Mouse (Mus musculus) cerebellum, postnatal 14 days (tissue): Measurements from ENCODE around the gene Epp13.
A peak's percentile ranks its signal among the peaks of the same experiment; 100 is the strongest.
"Not testable (repeated sequence)": the region's sequence is repeated elsewhere in the genome, so short reads cannot be mapped to it uniquely, and the experiment has no call there.

ENCODE experiments used
- DNase-seq, 2 experiments: peaks; one replicate each; pipeline ENCODE4 v3.0.0; 2021; ENCODE audit warnings: mixed read lengths in 2 of 2

Gene Epp13

GRCm38 (mm10) chr7:6285842-6286705, 33.6 kb downstream of the Epp13 start, which contains the start of gene Zfp667:
TSS of gene Zfp667 (plus strand) at chr7:6286579.
- peak; percentile 99 for DNase-seq

- DNase-seq = peak; percentile 39 to 44
These were observed 34.5 kb downstream of the Epp13 start for GRCm38 (mm10) chr7:6286921-6287531.

GRCm38 (mm10) chr7:6291121-6291520, 38.6 kb downstream of the Epp13 start:
- DNase-seq = not testable (repeated sequence)

DNA sequence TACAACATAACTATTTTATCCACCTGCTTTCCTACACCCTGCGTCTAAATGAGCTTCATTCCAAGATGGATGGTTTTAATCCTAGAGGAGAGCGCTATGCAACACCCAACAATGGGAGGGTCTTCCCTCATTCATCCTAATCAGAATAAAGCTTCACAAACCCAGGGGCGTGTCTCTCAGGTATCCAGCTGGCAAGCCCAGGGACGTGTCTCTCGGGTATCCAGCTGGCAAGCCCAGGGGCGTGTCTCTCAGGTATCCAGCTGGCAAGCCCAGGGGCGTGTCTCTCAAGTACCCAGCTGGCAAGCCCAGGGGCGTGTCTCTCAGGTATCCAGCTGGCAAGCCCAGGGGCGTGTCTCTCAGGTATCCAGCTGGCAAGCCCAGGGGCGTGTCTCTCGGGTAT, 48.3 kb downstream of the Epp13 start:
- DNase-seq = not testable (repeated sequence)

DNA sequence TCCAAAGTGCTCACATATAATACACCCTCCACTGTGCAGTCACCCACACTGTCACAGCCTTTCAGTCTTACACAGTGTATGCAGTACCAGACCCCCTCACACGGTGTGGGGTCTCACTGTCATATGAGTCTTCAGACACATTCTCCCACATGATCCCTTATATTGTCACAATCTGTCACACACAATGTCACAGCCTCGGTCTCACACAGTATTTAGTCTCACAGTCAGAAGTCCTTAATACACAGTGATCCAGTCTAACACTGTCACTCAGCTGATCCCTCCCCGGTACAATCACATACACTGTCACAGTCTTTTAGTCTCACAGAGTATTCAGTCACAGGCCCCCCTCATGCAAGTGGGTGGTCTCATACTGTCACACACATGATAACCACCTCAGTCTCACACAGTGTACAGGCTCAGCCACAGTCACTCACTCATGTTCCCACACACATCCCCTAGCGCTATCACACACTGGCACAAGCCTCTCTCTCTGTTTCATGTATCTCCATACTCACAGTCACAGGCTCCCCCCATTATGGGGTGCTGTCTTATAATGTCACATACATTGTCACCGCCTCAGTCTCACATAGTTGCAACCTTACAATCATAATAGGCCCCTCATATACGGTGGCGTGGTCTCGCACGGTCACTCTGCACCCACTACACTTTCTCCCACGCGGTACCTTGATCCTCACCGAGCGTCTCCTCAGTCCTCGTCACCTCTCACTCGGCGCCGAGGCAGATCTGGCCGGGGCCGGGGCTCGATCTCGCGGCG, 78.1 kb downstream of the Epp13 start:
- peak in 1 of 2 experiments; percentile 29 for DNase-seq

DNA sequence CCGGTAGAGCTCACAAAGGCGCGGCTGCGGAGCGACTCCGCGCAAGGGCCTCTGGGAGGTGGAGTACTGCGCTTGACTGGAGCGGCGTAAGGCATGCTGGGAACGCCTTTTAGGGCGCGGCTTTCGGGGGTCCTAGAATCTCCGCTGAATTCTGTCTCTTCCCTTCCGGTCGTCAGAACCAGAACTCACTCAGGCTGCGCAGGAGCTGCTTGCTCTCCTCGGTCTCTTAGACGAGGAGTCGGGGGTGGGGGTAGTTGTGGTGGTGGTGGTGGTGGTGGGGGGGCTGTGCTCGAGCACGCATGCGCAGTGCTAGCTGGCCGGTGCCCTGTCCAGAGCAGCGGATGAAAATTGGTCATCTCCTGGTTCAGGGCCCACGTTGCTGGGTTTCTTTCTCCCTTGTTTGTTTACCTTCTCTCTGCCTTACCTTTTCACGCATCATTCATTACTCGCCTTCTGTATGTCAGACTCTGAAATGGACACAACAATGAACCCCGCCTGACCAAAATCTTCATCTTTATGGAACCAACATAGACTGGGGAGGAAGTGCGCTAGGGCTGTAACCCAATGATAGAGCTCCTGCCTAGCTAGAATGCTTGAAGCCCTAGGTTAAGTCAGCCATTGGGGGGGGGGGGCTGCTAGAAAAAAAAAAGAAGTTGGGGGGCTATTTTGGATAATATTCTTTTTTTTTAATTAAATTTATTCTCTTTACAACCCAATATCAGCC, 78.9 kb downstream of the Epp13 start, which contains the start of gene Zfp583:
Gene Zfp583, minus strand, starts transcription at position 53 of the 724 bp plus-strand sequence.
- DNase-seq = peak; percentile 90 to 91
